Mouse (Mus musculus): ENCODE results near the gene Ppp1r36.

DNA sequence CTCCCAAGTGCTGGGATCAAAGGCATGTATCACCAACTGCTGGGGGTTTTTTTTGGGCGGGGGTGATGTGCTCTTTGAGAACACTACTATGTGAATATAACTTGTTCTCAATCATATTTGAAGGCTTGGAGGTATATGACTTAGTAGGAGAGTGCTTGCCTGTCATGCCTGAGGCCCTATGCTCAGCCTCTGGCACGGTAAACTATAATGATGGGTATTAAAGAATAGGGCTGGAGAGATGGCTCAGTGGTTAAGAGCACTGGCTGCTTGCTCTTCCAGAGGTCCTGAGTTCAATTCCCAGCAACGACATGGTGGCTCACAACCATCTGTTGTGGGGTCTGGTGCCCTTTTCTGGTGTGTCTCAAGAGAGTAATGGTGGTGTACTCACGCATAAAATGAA lies 42.4 kb upstream of the Ppp1r36 start:
- TF ChIP-seq POLR2A (IDR thresholded peaks at IDR 0.05; ENCODE audit: low read depth, low read length) (no peak), CTCF (IDR thresholded peaks at IDR 0.05; ENCODE audit: extremely low read depth, insufficient read depth, insufficient read length, insufficient replicate concordance) (no peak)
